Mouse (Mus musculus): ENCODE results near the gene Tnfaip2. TPM values are rescaled to one million over a fixed set of nuclear protein-coding genes. Genes with fewer than 3 reads are reported as not detected.

Gene Tnfaip2
- 17.0 and 26.3 TPM in 2 replicates for polyA plus RNA-seq (2015; fragmentation: Nextera tagmentation; extraction: Ambion mirVana)

DNA sequence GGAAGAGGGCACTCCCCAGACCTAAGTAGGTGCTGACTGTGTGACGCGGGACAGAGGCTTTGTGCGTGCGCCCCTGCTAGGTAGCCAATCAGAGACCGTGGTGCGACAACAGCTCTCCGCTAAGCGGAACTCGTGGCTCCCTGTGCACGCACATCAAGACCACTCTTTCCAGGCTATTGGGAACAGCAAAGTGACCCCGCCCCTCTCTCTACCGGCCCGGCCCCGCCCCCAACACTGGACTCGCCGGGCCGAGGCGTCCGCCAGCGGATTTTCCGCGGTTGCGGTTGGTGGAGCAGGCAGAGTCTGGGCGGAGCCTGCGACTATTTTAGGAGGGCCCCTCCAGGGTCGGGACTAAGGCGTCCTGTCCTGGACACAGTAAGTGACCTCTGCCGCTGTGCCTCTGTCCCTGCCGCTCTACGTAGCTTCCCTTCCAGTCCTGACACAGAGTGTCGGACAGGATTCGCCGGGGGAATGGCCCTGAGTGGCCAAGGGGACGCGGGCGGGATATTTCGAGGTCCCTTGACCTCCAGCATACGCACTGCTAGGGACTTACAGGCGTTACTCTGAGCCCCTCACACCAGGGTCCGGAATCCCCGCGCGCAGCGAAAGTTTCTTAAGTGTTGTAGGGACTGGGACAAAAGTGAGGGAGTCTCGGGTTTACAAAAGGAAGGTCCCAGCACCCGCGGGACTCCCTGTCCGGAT lies at the start of gene Tnfaip2:
Tnfaip2 (plus strand) TSS at position 161 of the 702 bp plus-strand sequence.
- H3K9ac ChIP-seq (replicated peaks; ENCODE audit: low read depth): peak within 1 kb of the TSS; percentile 27
- H3K27me3 ChIP-seq (replicated peaks; ENCODE audit: insufficient read depth, low read length): peaks cover 43% of the 10 kb centered on the region

DNA sequence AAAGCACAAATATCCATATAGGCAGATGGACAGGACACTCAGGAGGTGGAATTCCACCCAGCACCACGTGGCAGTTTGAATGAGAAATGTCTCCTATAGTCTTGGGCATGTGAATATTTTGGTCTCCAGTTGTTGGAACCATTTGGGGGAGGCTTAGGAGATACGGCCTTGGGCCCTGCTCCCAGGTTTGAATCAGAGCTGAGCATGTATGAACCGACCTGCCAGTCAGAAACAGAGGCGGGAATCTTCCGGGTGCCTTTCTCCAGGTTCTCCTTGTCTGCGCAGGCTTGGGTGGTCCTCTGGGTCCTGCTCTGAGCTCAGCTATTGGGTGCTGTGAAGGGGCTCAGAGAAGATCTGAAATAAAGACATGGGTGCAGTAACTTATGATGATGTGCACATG lies 48.3 kb upstream of the Tnfaip2 start:
- no peaks in the 10 kb centered on the region for H3K27me3 ChIP-seq (replicated peaks; ENCODE audit: insufficient read depth, low read length)
- H3K4me1 ChIP-seq (ENCODE audit: insufficient read depth, low read depth, low read length): no peaks in the 10 kb centered on the region
- WGBS: 82% methylated on average over 6 of the region's 6 CpGs
- no peak overlapping the region for H3K4me3 ChIP-seq (ENCODE audit: low read depth, low read length)
- H3K4me2 ChIP-seq (replicated peaks; ENCODE audit: low read depth, low read length): no peak overlapping the region
- H3K36me3 ChIP-seq (ENCODE audit: insufficient read depth, low read length): no peaks in the 10 kb centered on the region
- TF ChIP-seq CTCF (IDR thresholded peaks at IDR 0.05): no peak
- TF ChIP-seq EP300 (IDR thresholded peaks at IDR 0.05): no peak
- H3K9me3 ChIP-seq (ENCODE audit: low read length): no peaks in the 10 kb centered on the region
- ATAC-seq: no peak
- no peak overlapping the region for H3K27ac ChIP-seq (ENCODE audit: low read length)
- no peak overlapping the region for H3K9ac ChIP-seq (replicated peaks; ENCODE audit: low read depth)
- DNase-seq (ENCODE audit: low spot score): no peak

More for the DNA sequence above, at the start of gene Tnfaip2:
- WGBS: 2% methylated on average over 47 of the region's 48 CpGs
- no peak for TF ChIP-seq EP300 (IDR thresholded peaks at IDR 0.05)
- no peak for TF ChIP-seq CTCF (IDR thresholded peaks at IDR 0.05)
- Histone ChIP-seq H3K4me2 (replicated peaks; ENCODE audit: low read depth, low read length) (peak within 1 kb of the TSS; percentile 65), H3K4me1 (ENCODE audit: insufficient read depth, low read depth, low read length) (peaks cover 14% of the 10 kb centered on the region; the same call in 1 of the 2 replicates), H3K36me3 (ENCODE audit: insufficient read depth, low read length) (no peaks in the 10 kb centered on the region), H3K9me3 (ENCODE audit: low read length) (no peaks in the 10 kb centered on the region), H3K27ac (ENCODE audit: low read length) (no peak within 1 kb of the TSS), H3K4me3 (ENCODE audit: low read depth, low read length) (peak within 1 kb of the TSS; percentile 34)
- peak; percentile 83 for ATAC-seq
- DNase-seq (ENCODE audit: low spot score): peak; percentile 81

DNA sequence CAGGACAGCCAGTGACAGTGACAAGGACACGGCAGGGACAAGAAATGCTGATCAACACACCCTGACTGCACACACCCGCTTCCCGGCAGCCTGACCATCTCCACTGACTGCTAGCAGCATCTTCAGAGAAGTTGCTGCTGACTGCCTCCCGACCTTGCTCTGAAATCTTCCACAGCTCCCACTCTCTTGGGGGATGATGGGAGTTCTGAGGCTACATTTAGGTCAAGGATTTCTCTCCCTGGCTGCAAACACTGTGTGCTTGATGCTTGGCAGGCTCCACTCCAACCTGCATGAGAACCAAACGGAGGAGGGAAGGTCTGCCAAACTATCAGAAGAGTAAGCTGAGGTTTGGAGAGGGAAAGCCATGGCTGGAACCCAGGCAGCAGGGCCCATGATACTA lies 45.3 kb upstream of the Tnfaip2 start:
- Histone ChIP-seq H3K9me3 (ENCODE audit: low read length) (no peaks in the 10 kb centered on the region), H3K4me2 (replicated peaks; ENCODE audit: low read depth, low read length) (no peak overlapping the region), H3K27me3 (replicated peaks; ENCODE audit: insufficient read depth, low read length) (no peaks in the 10 kb centered on the region), H3K4me3 (ENCODE audit: low read depth, low read length) (no peak overlapping the region), H3K4me1 (ENCODE audit: insufficient read depth, low read depth, low read length) (no peaks in the 10 kb centered on the region), H3K9ac (replicated peaks; ENCODE audit: low read depth) (no peak overlapping the region), H3K27ac (ENCODE audit: low read length) (no peak overlapping the region), H3K36me3 (ENCODE audit: insufficient read depth, low read length) (no peaks in the 10 kb centered on the region)
- DNase-seq (ENCODE audit: low spot score) (no peak), ATAC-seq (no peak)
- WGBS: 59% methylated on average over 5 of the region's 5 CpGs
- TF ChIP-seq EP300 (IDR thresholded peaks at IDR 0.05) (no peak), CTCF (IDR thresholded peaks at IDR 0.05) (no peak)

DNA sequence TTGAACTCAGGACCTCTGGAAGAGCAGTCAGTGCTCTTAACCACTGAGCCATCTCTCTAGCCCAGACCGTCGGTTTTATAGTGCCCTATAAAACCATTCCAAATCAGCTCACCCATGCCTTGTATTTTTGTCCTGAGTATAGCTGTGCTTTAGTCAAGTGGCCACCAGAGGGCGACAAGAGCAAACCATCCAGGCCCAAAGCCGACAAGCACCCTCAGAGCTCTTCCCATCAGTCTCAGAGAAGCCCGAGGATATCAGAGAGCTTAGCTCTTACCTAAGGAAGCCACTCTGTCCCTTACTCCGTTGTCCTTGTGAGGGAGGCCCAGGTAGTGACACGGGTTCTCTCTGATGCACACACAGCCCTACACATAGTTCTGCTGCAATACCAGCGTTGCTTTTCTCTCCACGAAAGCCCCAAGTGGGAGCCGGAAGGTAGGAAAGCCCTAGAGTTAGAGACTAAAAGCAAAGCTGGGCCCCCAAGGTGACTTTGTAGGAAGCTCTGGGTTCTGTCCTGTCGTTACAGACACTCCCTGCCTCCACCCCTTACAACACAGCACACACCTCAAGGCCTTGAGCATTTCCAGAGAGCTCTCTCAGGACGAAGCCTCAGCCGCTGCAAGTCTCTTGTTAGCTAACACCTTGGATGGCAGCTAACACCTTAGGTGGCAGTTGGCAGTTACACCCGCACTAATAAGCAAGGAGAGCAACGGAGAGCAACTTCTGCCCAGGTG lies 40.6 kb upstream of the Tnfaip2 start:
- 16% methylated on average over 15 of the region's 15 CpGs for WGBS
- H3K4me3 ChIP-seq (ENCODE audit: low read depth, low read length): no peak overlapping the region
- H3K4me2 ChIP-seq (replicated peaks; ENCODE audit: low read depth, low read length): no peak overlapping the region
- no peaks in the 10 kb centered on the region for H3K9me3 ChIP-seq (ENCODE audit: low read length)
- H3K9ac ChIP-seq (replicated peaks; ENCODE audit: low read depth): no peak overlapping the region
- H3K27ac ChIP-seq (ENCODE audit: low read length): no peak overlapping the region
- TF ChIP-seq EP300 (IDR thresholded peaks at IDR 0.05) (no peak), CTCF (IDR thresholded peaks at IDR 0.05) (peak; percentile 95)
- H3K27me3 ChIP-seq (replicated peaks; ENCODE audit: insufficient read depth, low read length): peaks cover 1% of the 10 kb centered on the region; the same call in 1 of the 2 replicates
- peak; percentile 85 for ATAC-seq
- peak; percentile 92 for DNase-seq (ENCODE audit: low spot score)
- no peaks in the 10 kb centered on the region for H3K36me3 ChIP-seq (ENCODE audit: insufficient read depth, low read length)
- H3K4me1 ChIP-seq (ENCODE audit: insufficient read depth, low read depth, low read length): no peaks in the 10 kb centered on the region; the same call in 1 of the 2 replicates

DNA sequence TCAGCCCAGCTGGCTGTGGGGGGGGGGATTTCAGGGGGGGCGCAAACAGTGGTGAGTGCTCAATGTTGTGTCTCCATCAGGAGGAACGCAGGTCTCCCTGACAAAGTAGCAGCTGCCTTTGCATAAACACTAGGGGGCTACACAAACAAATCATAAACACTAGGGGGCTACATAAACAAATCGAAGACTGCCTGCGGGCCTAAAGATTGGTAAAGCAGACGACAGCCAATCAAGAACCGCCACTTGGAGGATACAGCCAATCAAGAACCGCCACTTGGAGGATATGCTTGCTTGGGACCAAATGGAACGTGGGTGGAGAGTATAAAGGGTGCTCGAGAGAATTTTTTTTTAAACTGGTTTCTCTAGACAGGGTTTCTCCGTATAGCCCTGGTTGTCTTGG lies 37.4 kb upstream of the Tnfaip2 start:
- Histone ChIP-seq H3K4me1 (ENCODE audit: insufficient read depth, low read depth, low read length) (peaks cover 4% of the 10 kb centered on the region; the same call in 1 of the 2 replicates), H3K4me2 (replicated peaks; ENCODE audit: low read depth, low read length) (no peak overlapping the region), H3K27me3 (replicated peaks; ENCODE audit: insufficient read depth, low read length) (peaks cover 6% of the 10 kb centered on the region; the same call in 1 of the 2 replicates), H3K9me3 (ENCODE audit: low read length) (no peaks in the 10 kb centered on the region), H3K9ac (replicated peaks; ENCODE audit: low read depth) (no peak overlapping the region), H3K36me3 (ENCODE audit: insufficient read depth, low read length) (no peaks in the 10 kb centered on the region), H3K4me3 (ENCODE audit: low read depth, low read length) (no peak overlapping the region), H3K27ac (ENCODE audit: low read length) (no peak overlapping the region)
- TF ChIP-seq EP300 (IDR thresholded peaks at IDR 0.05) (no peak), CTCF (IDR thresholded peaks at IDR 0.05) (peak; percentile 20; the same call in 1 of the 2 replicates)
- DNase-seq (ENCODE audit: low spot score) (no peak), ATAC-seq (no peak)
- 46% methylated on average over 10 of the region's 10 CpGs for WGBS

DNA sequence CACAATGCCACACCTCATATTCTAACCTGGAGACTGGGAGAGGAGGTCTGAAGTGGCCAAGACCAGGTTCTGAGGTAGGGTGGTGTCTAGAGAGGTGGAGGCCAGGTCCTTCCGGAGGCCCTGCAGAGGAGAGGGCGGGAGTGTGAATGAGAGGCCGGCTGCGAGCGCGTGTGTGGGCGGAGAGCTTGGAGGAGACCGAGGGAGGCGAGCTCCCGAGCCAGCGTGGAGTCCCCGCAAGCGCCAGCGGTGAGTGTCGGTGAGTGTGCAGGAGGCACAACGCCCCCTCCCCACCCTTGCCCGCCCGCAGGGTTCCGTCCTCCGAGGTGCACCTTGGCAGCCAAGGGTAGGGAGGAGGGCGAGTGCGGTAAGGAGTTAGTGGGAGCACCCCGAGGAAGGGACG lies 35.6 kb upstream of the Tnfaip2 start, which contains the start of gene Lbhd2:
Lbhd2 (plus strand) TSS at position 188 of the 400 bp plus-strand sequence.
- 0 out of 2 replicates have a peak, but pooled peaks have one; percentile 11 for ATAC-seq
- no peak for TF ChIP-seq EP300 (IDR thresholded peaks at IDR 0.05)
- no peak for TF ChIP-seq CTCF (IDR thresholded peaks at IDR 0.05)
- Histone ChIP-seq H3K4me1 (ENCODE audit: insufficient read depth, low read depth, low read length) (peaks cover 4% of the 10 kb centered on the region; the same call in 1 of the 2 replicates), H3K36me3 (ENCODE audit: insufficient read depth, low read length) (no peaks in the 10 kb centered on the region), H3K9ac (replicated peaks; ENCODE audit: low read depth) (no peak within 1 kb of the TSS), H3K4me2 (replicated peaks; ENCODE audit: low read depth, low read length) (no peak within 1 kb of the TSS), H3K27me3 (replicated peaks; ENCODE audit: insufficient read depth, low read length) (peaks cover 6% of the 10 kb centered on the region; the same call in 1 of the 2 replicates), H3K9me3 (ENCODE audit: low read length) (no peaks in the 10 kb centered on the region), H3K4me3 (ENCODE audit: low read depth, low read length) (0 out of 2 replicates have a peak within 1 kb of the TSS, but pooled peaks have one; percentile 3), H3K27ac (ENCODE audit: low read length) (no peak within 1 kb of the TSS)
- WGBS: 5% methylated on average over 20 of the region's 24 CpGs
- DNase-seq (ENCODE audit: low spot score): peak; percentile 46

Data from lung, postnatal 0 days (tissue).